Mouse (Mus musculus) lung, embryonic 14.5 days (tissue): ENCODE measurements around the gene 1110017D15Rik. TPM values are rescaled to one million over a fixed set of nuclear protein-coding genes. Genes with fewer than 3 reads are reported as not detected.
"Not testable (repeated sequence)": the region's sequence is repeated elsewhere in the genome, so short reads cannot be mapped to it uniquely, and the experiment has no call there.

Source experiments
- ATAC-seq: fragments of 200-750 bp; cut with Nextera tagmentation; 2 replicates; pipeline ENCODE4 v1.8.0; 2017; ENCODE audit warnings: mild to moderate bottlenecking, moderate TSS enrichment, moderate library complexity; ENCODE audit not compliant: insufficient read depth
- DNase-seq: peaks from one replicate; pipeline ENCODE4 v3.0.0-alpha.2; 2015
- H3K27ac ChIP-seq: fragments of 300-500 bp; sonication (generic); 2 replicates; pipeline ENCODE4 v1.5.1; 2014; ENCODE audit warnings: low read depth, mild to moderate bottlenecking, moderate library complexity
- H3K27me3 ChIP-seq: fragments of 300-500 bp; sonication (generic); 2 replicates; pipeline ENCODE4 v1.6.1; 2014; ENCODE audit warnings: low read length, control low read depth; ENCODE audit not compliant: insufficient read depth
- H3K36me3 ChIP-seq: fragments of 300-500 bp; sonication (generic); 2 replicates; pipeline ENCODE4 v1.6.1; 2014; ENCODE audit warnings: control low read depth; ENCODE audit not compliant: insufficient read depth
- H3K4me1 ChIP-seq: fragments of 300-500 bp; sonication (generic); 2 replicates; pipeline ENCODE4 v1.6.1; 2014; ENCODE audit warnings: antibody characterized with exemption, control low read depth; ENCODE audit not compliant: insufficient read depth
- H3K4me2 ChIP-seq: fragments of 300-500 bp; sonication (generic); 2 replicates; pipeline ENCODE4 v1.6.1; 2014; ENCODE audit warnings: mild to moderate bottlenecking
- H3K4me3 ChIP-seq: fragments of 300-500 bp; sonication (generic); 2 replicates; pipeline ENCODE4 v1.5.1; 2014; ENCODE audit warnings: low read depth, low read length
- H3K9ac ChIP-seq: fragments of 300-500 bp; sonication (generic); 2 replicates; pipeline ENCODE4 v1.6.1; 2014
- H3K9me3 ChIP-seq: fragments of 300-500 bp; sonication (generic); 2 replicates; pipeline ENCODE4 v1.6.1; 2016; ENCODE audit warnings: low read depth, low read length, control low read depth
- CTCF ChIP-seq: IDR thresholded peaks from 2 replicates; pipeline ENCODE4 v1.5.1; 2016; ENCODE audit warnings: antibody characterized with exemption, low read depth
- WGBS: fragments of 180-500 bp; shearing (Covaris S2); extraction: QIAGEN DNeasy Blood & Tissue Kit; methylation state at CpG from one replicate; pipeline ENCODE4 v1.1.7; 2014; 5-methylcytosine and 5-hydroxymethylcytosine counted together
- polyA plus RNA-seq: library from polyadenylated mRNA; unstranded; fragments of >200 nt; fragmentation: Nextera tagmentation; extraction: Ambion mirVana; gene quantifications from 2 replicates; pipeline ENCODE4 v1.2.1, GENCODE M21; 2014

Gene 1110017D15Rik
- polyA plus RNA-seq, 1 experiment from 2014 or later: 0.46 TPM

DNA sequence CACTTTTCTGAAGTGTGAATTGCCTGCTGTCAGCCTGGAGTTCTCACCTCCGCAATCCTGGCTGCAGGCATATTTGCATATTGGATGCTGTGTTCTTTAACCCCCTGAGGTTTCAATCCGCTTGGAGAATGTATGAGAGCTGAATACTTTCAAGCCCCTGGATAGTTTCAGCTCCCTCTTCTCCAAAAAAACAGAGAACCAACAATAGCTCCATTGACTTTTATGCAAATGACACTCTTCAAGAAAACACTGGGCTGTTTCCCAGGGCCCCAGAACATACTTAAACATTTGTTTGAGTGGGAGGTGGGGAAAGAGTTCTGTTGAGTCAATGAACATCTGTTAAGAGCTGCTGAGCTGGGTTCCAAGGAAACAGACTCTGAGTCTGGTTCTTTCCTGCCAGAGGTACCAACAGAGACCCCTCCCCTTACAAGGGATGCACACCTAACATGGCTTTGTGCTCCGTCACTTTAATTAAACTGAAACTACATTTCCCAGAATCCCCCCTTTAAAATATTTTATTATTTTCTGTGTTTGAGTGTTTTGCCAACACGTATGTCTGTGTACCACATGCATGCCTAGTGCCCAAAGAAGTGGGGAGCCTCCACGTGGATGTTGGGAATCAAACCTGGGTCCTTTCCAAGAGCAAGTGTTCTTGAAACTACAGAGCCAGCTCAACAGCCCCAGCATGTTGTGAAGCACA lies 46.3 kb downstream of the 1110017D15Rik start:
- no peak overlapping the region for H3K9ac ChIP-seq
- ATAC-seq (no peak), DNase-seq (no peak)
- H3K4me1 ChIP-seq: no peaks in the 10 kb centered on the region
- WGBS: 50% methylated on average over 5 of the region's 5 CpGs
- no peak overlapping the region for H3K4me2 ChIP-seq
- no peak overlapping the region for H3K27ac ChIP-seq
- no peak overlapping the region for H3K4me3 ChIP-seq
- no peaks in the 10 kb centered on the region for H3K27me3 ChIP-seq
- no peaks in the 10 kb centered on the region for H3K9me3 ChIP-seq
- no peak for TF ChIP-seq CTCF
- H3K36me3 ChIP-seq: no peaks in the 10 kb centered on the region

- Histone ChIP-seq H3K9me3 (no peaks in the 10 kb centered on the region), H3K27me3 (no peaks in the 10 kb centered on the region), H3K9ac (no peak overlapping the region), H3K4me1 (no peaks in the 10 kb centered on the region), H3K27ac (no peak overlapping the region), H3K36me3 (no peaks in the 10 kb centered on the region), H3K4me2 (no peak overlapping the region), H3K4me3 (no peak overlapping the region)
- DNase-seq (no peak), ATAC-seq (no peak)
- WGBS: 50% methylated on average over 7 of the region's 7 CpGs
- no peak for TF ChIP-seq CTCF
These were observed 47.0 kb downstream of the 1110017D15Rik start for GRCm38 (mm10) chr4:41470051-41470683.

DNA sequence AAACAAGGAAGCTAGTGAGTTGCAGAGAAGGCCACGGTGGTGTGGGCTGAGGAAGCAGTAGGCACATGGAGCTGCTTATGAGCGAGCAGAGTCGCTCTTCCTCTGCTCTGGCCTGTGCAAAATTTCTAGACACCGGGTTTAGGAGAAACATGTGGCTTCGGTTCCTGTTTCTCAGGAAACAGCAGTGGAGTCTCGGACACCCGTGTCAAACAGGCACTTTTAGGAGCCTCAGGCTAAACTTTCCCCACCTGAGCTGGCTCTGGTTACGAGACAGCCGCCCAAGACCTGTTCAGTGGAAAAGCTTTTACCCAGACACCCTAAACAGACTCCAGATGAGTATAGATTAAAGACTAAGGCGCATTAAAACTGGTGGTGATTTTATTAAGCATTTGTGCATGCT lies 47.9 kb downstream of the 1110017D15Rik start:
- no peak overlapping the region for H3K27ac ChIP-seq
- H3K36me3 ChIP-seq: no peaks in the 10 kb centered on the region
- no peaks in the 10 kb centered on the region for H3K4me1 ChIP-seq
- no peak for ATAC-seq
- DNase-seq: no peak
- H3K9ac ChIP-seq: no peak overlapping the region
- H3K27me3 ChIP-seq: no peaks in the 10 kb centered on the region
- no peak overlapping the region for H3K4me2 ChIP-seq
- no peaks in the 10 kb centered on the region for H3K9me3 ChIP-seq
- no peak overlapping the region for H3K4me3 ChIP-seq
- 88% methylated on average over 10 of the region's 10 CpGs for WGBS
- TF ChIP-seq CTCF: no peak

- no peak overlapping the region for H3K27ac ChIP-seq
- whole genome bisulfite sequencing: 58% methylated on average over 17 of the region's 17 CpGs
- ATAC-seq: no peak
These were observed 48.6 kb downstream of the 1110017D15Rik start for GRCm38 (mm10) chr4:41468396-41469080.

DNA sequence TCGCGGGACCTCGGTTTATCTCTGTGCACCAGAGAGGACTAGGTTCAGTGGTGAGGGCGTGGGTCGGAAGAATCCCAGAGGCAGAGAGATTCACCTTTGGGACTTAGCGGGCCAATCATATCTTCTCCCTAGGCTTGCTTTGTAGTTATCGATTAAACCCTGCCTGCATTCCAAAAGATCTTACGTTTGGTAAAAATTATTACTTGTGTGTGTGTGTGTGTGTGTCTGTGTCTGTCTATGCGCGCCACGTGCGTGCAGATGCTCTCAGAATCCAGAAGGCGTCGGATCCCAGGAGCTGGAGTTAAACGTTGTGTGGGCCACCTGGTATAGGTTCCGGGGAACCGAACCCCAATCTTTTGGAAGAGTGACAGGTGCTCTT lies 51.9 kb downstream of the 1110017D15Rik start:
- Histone ChIP-seq H3K4me1 (no peaks in the 10 kb centered on the region), H3K4me2 (peak overlapping the region; percentile 60), H3K4me3 (peak overlapping the region; percentile 68), H3K27ac (no peak overlapping the region), H3K9ac (peak overlapping the region; percentile 56), H3K9me3 (no peaks in the 10 kb centered on the region), H3K27me3 (no peaks in the 10 kb centered on the region), H3K36me3 (no peaks in the 10 kb centered on the region)
- ATAC-seq (peak; percentile 5), DNase-seq (peak; percentile 52)
- 3% methylated on average over 17 of the region's 17 CpGs for WGBS
- TF ChIP-seq CTCF: no peak

More at GRCm38 (mm10) chr4:41468396-41469080, 48.6 kb downstream of the 1110017D15Rik start:
- Histone ChIP-seq H3K9ac (no peak overlapping the region), H3K36me3 (no peaks in the 10 kb centered on the region), H3K4me1 (no peaks in the 10 kb centered on the region), H3K4me3 (no peak overlapping the region), H3K4me2 (no peak overlapping the region), H3K9me3 (no peaks in the 10 kb centered on the region), H3K27me3 (no peaks in the 10 kb centered on the region)
- TF ChIP-seq CTCF: peak; percentile 70
- DNase-seq: peak; percentile 87

- DNase-seq (peak; percentile 100), ATAC-seq (peak; percentile 99)
- Histone ChIP-seq H3K36me3 (no peaks in the 10 kb centered on the region), H3K27ac (peak within 1 kb of the TSS; percentile 58), H3K4me2 (peak within 1 kb of the TSS; percentile 91), H3K4me3 (peak within 1 kb of the TSS; percentile 68), H3K27me3 (no peaks in the 10 kb centered on the region), H3K9ac (peak within 1 kb of the TSS; percentile 64), H3K9me3 (no peaks in the 10 kb centered on the region), H3K4me1 (no peaks in the 10 kb centered on the region)
- no peak for TF ChIP-seq CTCF
- WGBS: under 1% methylated on average over 70 of the region's 70 CpGs
These were observed 52.5 kb downstream of the 1110017D15Rik start, which contains the start of the genes Kif24 and Nudt2 for GRCm38 (mm10) chr4:41464345-41465286. Gene Kif24 (minus strand): TSS chr4:41464887. Gene Nudt2 (plus strand): TSS chr4:41465151.

- H3K9me3 ChIP-seq, H3K9ac ChIP-seq, H3K36me3 ChIP-seq, H3K27me3 ChIP-seq, DNase-seq, H3K4me1 ChIP-seq, ATAC-seq, H3K27ac ChIP-seq: not testable (repeated sequence)
- H3K4me3 ChIP-seq: peak overlapping the region; percentile 68
- WGBS: 62% methylated on average over 3 of the region's 3 CpGs
- H3K4me2 ChIP-seq: peak overlapping the region; percentile 91
These were observed 53.9 kb downstream of the 1110017D15Rik start for GRCm38 (mm10) chr4:41463051-41463738.
